Mouse (Mus musculus) kidney, postnatal 0 days (tissue): ENCODE measurements around the gene Art4. TPM values are rescaled to one million over a fixed set of nuclear protein-coding genes. Genes with fewer than 3 reads are reported as not detected.
A peak's percentile ranks its signal among the peaks of the same experiment; 100 is the strongest.

ENCODE experiments used
- ATAC-seq: fragments of 200-750 bp; cut with Nextera tagmentation; replicated peaks from 2 replicates; pipeline ENCODE4 v1.8.0; 2017; ENCODE audit warnings: low read depth, moderate number of reproducible peaks, moderate TSS enrichment, moderate library complexity; ENCODE audit not compliant: low FRiP score
- DNase-seq: peaks from one replicate; pipeline ENCODE4 v3.0.0-alpha.2; 2016; ENCODE audit warnings: low spot score
- H3K27ac ChIP-seq: fragments of 300-500 bp; sonication (generic); 2 replicates; pipeline ENCODE4 v1.5.1; 2014; ENCODE audit warnings: mild to moderate bottlenecking
- H3K27me3 ChIP-seq: fragments of 300-500 bp; sonication (generic); 2 replicates; pipeline ENCODE4 v1.6.1; 2014; ENCODE audit warnings: low read length, mixed read lengths; ENCODE audit not compliant: insufficient read depth
- H3K36me3 ChIP-seq: fragments of 300-500 bp; sonication (generic); 2 replicates; pipeline ENCODE4 v1.6.1; 2014; ENCODE audit warnings: low read length, mixed read lengths; ENCODE audit not compliant: insufficient read depth
- H3K4me1 ChIP-seq: fragments of 300-500 bp; sonication (generic); replicated peaks from 2 replicates; pipeline ENCODE4 v1.6.1; 2014; ENCODE audit warnings: antibody characterized with exemption, low read length, mixed read lengths; ENCODE audit not compliant: insufficient read depth
- H3K4me2 ChIP-seq: fragments of 300-500 bp; sonication (generic); 2 replicates; pipeline ENCODE4 v1.6.1; 2014; ENCODE audit warnings: mild to moderate bottlenecking, low read length, moderate library complexity, mixed read lengths
- H3K4me3 ChIP-seq: fragments of 300-500 bp; sonication (generic); replicated peaks from 2 replicates; pipeline ENCODE4 v1.5.1; 2014; ENCODE audit warnings: low read depth, low read length
- H3K9ac ChIP-seq: fragments of 300-500 bp; sonication (generic); 2 replicates; pipeline ENCODE4 v1.6.1; 2014; ENCODE audit warnings: low read depth, low read length
- H3K9me3 ChIP-seq: fragments of 300-500 bp; sonication (generic); replicated peaks from 2 replicates; pipeline ENCODE4 v1.6.1; 2016; ENCODE audit warnings: low read length, inconsistent platforms, mixed read lengths
- CTCF ChIP-seq: IDR thresholded peaks from 2 replicates; pipeline ENCODE4 v1.5.1; 2016; ENCODE audit warnings: antibody characterized with exemption, low read depth, mild to moderate bottlenecking, moderate library complexity
- WGBS: fragments of 180-500 bp; shearing (Covaris S2); extraction: QIAGEN DNeasy Blood & Tissue Kit; methylation state at CpG from one replicate; pipeline ENCODE4 v1.1.7; 2014; 5-methylcytosine and 5-hydroxymethylcytosine counted together
- microRNA-seq: library from miRNA; unstranded; fragments of <30 nt; microRNA quantifications from one replicate; pipeline ENCODE4, GENCODE M21; 2016
- polyA plus RNA-seq: library from polyadenylated mRNA; unstranded; fragments of >200 nt; fragmentation: Nextera tagmentation; extraction: Ambion mirVana; gene quantifications from 2 replicates; pipeline ENCODE4 v1.2.1, GENCODE M21; 2015

Art4 gene
- polyA plus RNA-seq, 1 experiment from 2014 or later: 7.4 TPM

DNA sequence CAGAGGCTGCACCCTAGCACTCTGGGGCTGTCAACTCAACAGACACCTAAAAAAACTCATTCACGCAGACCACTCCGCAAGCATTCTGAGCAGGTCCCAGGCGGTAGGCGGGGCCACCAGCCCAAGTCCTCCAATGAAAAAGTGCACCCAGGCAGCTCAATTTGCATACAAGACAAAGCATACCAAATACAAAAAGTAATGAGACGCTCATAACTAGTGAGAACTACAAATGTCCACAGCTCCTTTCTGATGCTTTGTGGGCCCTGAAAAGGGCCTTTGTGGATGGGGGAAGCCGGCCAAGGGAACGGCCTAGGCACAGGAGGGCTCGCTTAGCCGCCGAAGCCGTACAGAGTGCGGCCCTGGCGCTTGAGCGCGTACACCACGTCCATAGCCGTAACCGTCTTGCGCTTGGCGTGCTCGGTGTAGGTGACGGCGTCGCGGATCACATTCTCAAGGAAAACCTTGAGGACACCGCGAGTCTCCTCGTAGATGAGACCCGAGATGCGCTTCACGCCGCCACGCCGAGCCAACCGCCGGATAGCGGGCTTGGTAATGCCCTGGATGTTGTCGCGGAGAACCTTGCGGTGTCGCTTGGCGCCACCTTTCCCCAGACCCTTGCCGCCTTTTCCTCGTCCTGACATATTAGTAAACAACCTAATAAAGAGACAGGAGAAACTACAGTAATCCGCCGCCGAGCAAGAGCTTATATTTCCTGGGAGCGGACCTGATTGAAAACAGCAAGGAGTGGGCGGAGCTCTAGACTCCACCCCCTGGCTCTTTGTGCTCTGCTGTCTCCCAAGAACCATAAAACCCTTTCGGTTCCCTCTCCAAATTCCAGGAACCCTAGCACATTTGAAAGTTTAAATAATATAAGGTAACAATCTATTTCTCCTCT, 53.5 kb downstream of the Art4 start, which contains the start of gene Hist4h4:
Gene Hist4h4, minus strand, starts transcription at position 677 of the 895 bp plus-strand sequence.
- peak; percentile 56 for ATAC-seq
- H3K4me3 ChIP-seq: peak within 1 kb of the TSS; percentile 64
- H3K9me3 ChIP-seq: no peaks in the 10 kb centered on the region
- DNase-seq: peak; percentile 97
- peaks cover under 1% of the 10 kb centered on the region for H3K4me1 ChIP-seq
- H3K4me2 ChIP-seq: peak within 1 kb of the TSS; percentile 70
- no peaks in the 10 kb centered on the region for H3K27me3 ChIP-seq
- H3K9ac ChIP-seq: peak within 1 kb of the TSS; percentile 85
- under 1% methylated on average over 50 of the region's 50 CpGs for whole genome bisulfite sequencing
- H3K27ac ChIP-seq: peak within 1 kb of the TSS; percentile 98
- no peak for TF ChIP-seq CTCF
- H3K36me3 ChIP-seq: no peaks in the 10 kb centered on the region

DNA sequence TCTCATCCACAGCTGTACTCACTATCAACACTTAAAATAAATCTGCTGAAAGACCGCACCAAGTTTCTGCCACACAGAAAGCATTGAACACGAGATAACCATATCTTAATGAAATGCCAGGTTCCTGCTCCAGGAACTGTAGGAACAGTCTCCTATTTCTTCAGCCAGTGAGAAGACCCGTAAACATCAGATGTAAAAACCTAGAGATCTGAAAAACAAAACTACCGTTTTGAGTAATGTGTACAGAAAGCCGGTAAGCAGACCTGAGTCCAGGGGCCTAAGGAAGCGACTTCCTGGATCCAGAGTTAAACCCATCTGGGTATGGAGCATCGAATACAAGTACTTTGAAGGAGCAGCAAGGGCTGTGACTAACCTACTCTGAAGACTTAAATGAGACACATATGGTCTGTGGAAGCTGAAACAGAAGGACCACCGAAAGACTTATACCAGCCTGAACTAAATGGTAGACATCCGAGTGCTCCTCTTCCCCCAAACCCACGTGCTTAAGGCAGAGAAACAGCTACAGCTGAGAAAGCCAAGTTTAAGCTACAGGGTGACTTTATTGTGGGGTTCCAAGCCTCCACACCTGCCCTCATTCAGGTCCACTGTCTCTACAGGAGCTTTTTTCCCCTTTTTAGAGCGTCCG, 54.3 kb downstream of the Art4 start:
- H3K9me3 ChIP-seq: no peaks in the 10 kb centered on the region
- no peaks in the 10 kb centered on the region for H3K36me3 ChIP-seq
- no peak for TF ChIP-seq CTCF
- peak overlapping the region; percentile 85 for H3K9ac ChIP-seq
- no peaks in the 10 kb centered on the region for H3K27me3 ChIP-seq
- H3K27ac ChIP-seq: peak overlapping the region; percentile 98
- ATAC-seq (no peak), DNase-seq (no peak)
- H3K4me2 ChIP-seq: peak overlapping the region; percentile 70
- H3K4me1 ChIP-seq: no peaks in the 10 kb centered on the region; the same call in 1 of the 2 replicates
- H3K4me3 ChIP-seq: peak overlapping the region; percentile 64
- 13% methylated on average over 12 of the region's 12 CpGs for WGBS

DNA sequence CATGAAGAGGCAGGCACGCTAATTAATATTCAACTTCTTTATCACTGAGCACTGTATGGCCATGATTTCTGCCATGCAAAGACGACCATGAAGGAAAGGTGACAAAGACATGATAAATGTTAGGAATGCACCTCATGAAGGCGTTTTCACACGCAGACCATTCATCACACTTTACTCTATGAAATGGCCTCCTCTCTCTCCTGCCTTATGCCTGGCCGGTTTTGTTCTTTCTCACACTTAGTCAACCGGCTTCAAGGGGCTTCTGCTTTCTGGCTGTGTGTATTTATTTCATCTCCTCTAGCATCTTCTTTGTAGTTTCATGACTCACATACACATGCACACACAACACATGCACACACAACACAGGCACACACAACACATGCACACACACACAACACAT, 56.3 kb downstream of the Art4 start:
- Histone ChIP-seq H3K4me1 (no peaks in the 10 kb centered on the region; the same call in 1 of the 2 replicates), H3K9ac (no peak overlapping the region), H3K4me2 (no peak overlapping the region), H3K9me3 (no peaks in the 10 kb centered on the region), H3K4me3 (no peak overlapping the region), H3K27me3 (no peaks in the 10 kb centered on the region), H3K36me3 (no peaks in the 10 kb centered on the region), H3K27ac (no peak overlapping the region)
- no peak for TF ChIP-seq CTCF
- 81% methylated on average over 6 of the region's 6 CpGs for WGBS
- DNase-seq: no peak
- ATAC-seq: no peak

DNA sequence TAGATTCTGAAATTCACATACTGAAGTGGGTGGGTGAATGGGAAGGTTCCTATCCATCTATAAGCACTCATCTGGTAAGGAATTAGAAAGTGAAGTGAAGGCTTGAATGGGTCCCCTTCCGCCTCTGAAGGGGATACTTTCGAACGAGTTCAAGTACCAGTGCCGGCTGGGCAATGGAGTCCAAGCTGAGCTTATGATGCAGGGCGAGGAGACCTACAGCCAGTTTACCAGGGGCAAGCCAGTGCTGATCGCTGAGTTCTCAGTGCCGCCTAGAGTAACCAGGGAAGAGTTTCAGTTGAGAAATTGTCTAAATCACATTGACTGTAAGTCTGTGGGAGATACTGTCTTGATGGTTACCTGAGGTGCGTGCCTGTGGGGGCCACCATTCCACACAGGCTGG, 56.8 kb downstream of the Art4 start:
- WGBS: 91% methylated on average over 8 of the region's 8 CpGs
- DNase-seq (no peak), ATAC-seq (no peak)
- Histone ChIP-seq H3K36me3 (no peaks in the 10 kb centered on the region), H3K4me2 (no peak overlapping the region), H3K4me3 (no peak overlapping the region), H3K4me1 (no peaks in the 10 kb centered on the region; the same call in 1 of the 2 replicates), H3K9me3 (no peaks in the 10 kb centered on the region), H3K27me3 (no peaks in the 10 kb centered on the region), H3K27ac (no peak overlapping the region), H3K9ac (no peak overlapping the region)
- no peak for TF ChIP-seq CTCF

Small RNA genes lying within 50 kb of the gene (microRNA-seq; reads per million reads assigned to microRNA genes)
- not detected for gene Gm44364

Other genes starting within 250 kb of the Art4 start
- gene Plbd1, start 195.8 kb downstream of the Art4 start, polyA plus RNA-seq: 5.2 and 7.0 TPM in 2 replicates
- gene Gucy2c, start 76.0 kb downstream of the Art4 start, polyA plus RNA-seq: 0.04 and 0.11 TPM in 2 replicates
- gene Hist4h4, start 53.3 kb downstream of the Art4 start, polyA plus RNA-seq: 0.64 and 0.88 TPM in 2 replicates
- gene H2afj, start 49.5 kb downstream of the Art4 start, polyA plus RNA-seq: 168 and 180 TPM in 2 replicates
- gene BC049715, start 30.1 kb downstream of the Art4 start, polyA plus RNA-seq: 1.6 and 2.1 TPM in 2 replicates
- 76.4 and 82.9 TPM in 2 replicates for gene Wbp11, start 29.5 kb downstream of the Art4 start, polyA plus RNA-seq
- gene Smco3, start 22.3 kb downstream of the Art4 start, polyA plus RNA-seq: 2.1 TPM in 2 replicates
- gene Mgp, start 18.1 kb upstream of the Art4 start, polyA plus RNA-seq: 605 and 626 TPM in 2 replicates
- gene Erp27, start 64.4 kb upstream of the Art4 start, polyA plus RNA-seq: 0.23 and 0.34 TPM in 2 replicates
- gene Pde6h, start 66.1 kb upstream of the Art4 start, polyA plus RNA-seq: 0.04 and 0.67 TPM in 2 replicates
- 105 and 106 TPM in 2 replicates for gene Arhgdib, start 84.2 kb upstream of the Art4 start, polyA plus RNA-seq